Mouse (Mus musculus): ENCODE data around the gene Irf2. TPM values are rescaled to one million over a fixed set of nuclear protein-coding genes. Genes with fewer than 3 reads are reported as not detected.

The Irf2 gene
- total RNA-seq, 2 experiments from 2014 or later, result 40.6 to 44.3 TPM

- peak; percentile 26 to 42 for DNase-seq (ENCODE audit: low spot score in 2 of 2)
- intact Hi-C loops (cut with DNase I), result no loop called here
Measured at GRCm38 (mm10) chr8:46852377-46852776, 112.8 kb downstream of the Irf2 start.

GRCm38 (mm10) chr8:46859164-46859846, 119.8 kb downstream of the Irf2 start:
- intact Hi-C loops (cut with DNase I), result no loop called here
- DNase-seq (ENCODE audit: low spot score in 2 of 2), result no peak

GRCm38 (mm10) chr8:46859847-46860167, 120.3 kb downstream of the Irf2 start:
- DNase-seq (ENCODE audit: low spot score in 2 of 2), result no peak
- intact Hi-C loops (cut with DNase I), result no loop called here

GRCm38 (mm10) chr8:46862508-46862907, 123.0 kb downstream of the Irf2 start:
- no peak for DNase-seq (ENCODE audit: low spot score in 2 of 2)
- intact Hi-C loops (cut with DNase I), result no loop called here

GRCm38 (mm10) chr8:46865428-46865827, 125.9 kb downstream of the Irf2 start:
- DNase-seq (ENCODE audit: low spot score in 2 of 2), result no peak
- intact Hi-C loops (cut with DNase I), result no loop called here

GRCm38 (mm10) chr8:46867440-46867839, 127.9 kb downstream of the Irf2 start:
- intact Hi-C loops (cut with DNase I), result no loop called here
- DNase-seq (ENCODE audit: low spot score in 2 of 2), result no peak

GRCm38 (mm10) chr8:46868346-46869065, 129.0 kb downstream of the Irf2 start:
- intact Hi-C loops (cut with DNase I), result no loop called here
- peak; percentile 37 to 46 for DNase-seq (ENCODE audit: low spot score in 2 of 2)

GRCm38 (mm10) chr8:46869521-46869925, 130.0 kb downstream of the Irf2 start:
- no peak for DNase-seq (ENCODE audit: low spot score in 2 of 2)
- intact Hi-C loops (cut with DNase I), result no loop called here

- no peak for DNase-seq (ENCODE audit: low spot score in 2 of 2)
- intact Hi-C loops (cut with DNase I), result no loop called here
Measured at GRCm38 (mm10) chr8:46871086-46871485, 131.6 kb downstream of the Irf2 start.

- no peak for DNase-seq (ENCODE audit: low spot score in 2 of 2)
- intact Hi-C loops (cut with DNase I), result no loop called here
Measured at GRCm38 (mm10) chr8:46875615-46876293, 136.2 kb downstream of the Irf2 start.

GRCm38 (mm10) chr8:46881348-46881747, 141.8 kb downstream of the Irf2 start:
- intact Hi-C loops (cut with DNase I), result no loop called here
- DNase-seq (ENCODE audit: low spot score in 2 of 2), result no peak

GRCm38 (mm10) chr8:46881755-46882419, 142.4 kb downstream of the Irf2 start:
- DNase-seq (ENCODE audit: low spot score in 2 of 2), result no peak
- intact Hi-C loops (cut with DNase I), result no loop called here

GRCm38 (mm10) chr8:46882743-46883142, 143.2 kb downstream of the Irf2 start:
- intact Hi-C loops (cut with DNase I), result no loop called here
- no peak for DNase-seq (ENCODE audit: low spot score in 2 of 2)

GRCm38 (mm10) chr8:46883232-46884000, 143.9 kb downstream of the Irf2 start:
- DNase-seq (ENCODE audit: low spot score in 2 of 2), result no peak
- intact Hi-C loops (cut with DNase I), result no loop called here

- intact Hi-C loops (cut with DNase I), result no loop called here
- no peak for DNase-seq (ENCODE audit: low spot score in 2 of 2)
Measured at GRCm38 (mm10) chr8:46885786-46886185, 146.3 kb downstream of the Irf2 start.

GRCm38 (mm10) chr8:46886216-46886615, 146.7 kb downstream of the Irf2 start:
- intact Hi-C loops (cut with DNase I), result no loop called here
- DNase-seq (ENCODE audit: low spot score in 2 of 2), result no peak

- intact Hi-C loops (cut with DNase I), result no loop called here
- DNase-seq (ENCODE audit: low spot score in 2 of 2), result no peak
Measured at GRCm38 (mm10) chr8:46887396-46887795, 147.9 kb downstream of the Irf2 start.

- intact Hi-C loops (cut with DNase I), result no loop called here
- no peak for DNase-seq (ENCODE audit: low spot score in 2 of 2)
Measured at GRCm38 (mm10) chr8:46888575-46888974, 149.0 kb downstream of the Irf2 start.

- intact Hi-C loops (cut with DNase I), result no loop called here
- DNase-seq (ENCODE audit: low spot score in 2 of 2), result peak in 1 of 2 experiments; percentile 23
Measured at GRCm38 (mm10) chr8:46890241-46890640, 150.7 kb downstream of the Irf2 start.

All from left cerebral cortex, postnatal 14 days (tissue).